Mouse (Mus musculus) neural tube, embryonic 12.5 days (tissue): ENCODE results near the gene Ndufaf2. TPM values are rescaled to one million over a fixed set of nuclear protein-coding genes. Genes with fewer than 3 reads are reported as not detected.

ENCODE experiments used
- ATAC-seq: fragments of 200-750 bp; cut with Nextera tagmentation; 2 replicates; pipeline ENCODE4 v1.8.0; 2017; ENCODE audit warnings: low read depth, mild to moderate bottlenecking, moderate TSS enrichment, moderate library complexity; ENCODE audit not compliant: low FRiP score
- H3K27ac ChIP-seq: fragments of 300-500 bp; sonication (generic); 2 replicates; pipeline ENCODE4 v1.5.1; 2016
- H3K27me3 ChIP-seq: fragments of 300-500 bp; sonication (generic); replicated peaks from 2 replicates; pipeline ENCODE4 v1.6.1; 2016; ENCODE audit warnings: mild to moderate bottlenecking
- H3K36me3 ChIP-seq: fragments of 300-500 bp; sonication (generic); 2 replicates; pipeline ENCODE4 v1.6.1; 2016; ENCODE audit warnings: mild to moderate bottlenecking
- H3K4me1 ChIP-seq: fragments of 300-500 bp; sonication (generic); 2 replicates; pipeline ENCODE4 v1.6.1; 2016
- H3K4me2 ChIP-seq: fragments of 300-500 bp; sonication (generic); replicated peaks from 2 replicates; pipeline ENCODE4 v1.6.1; 2016; ENCODE audit warnings: mild to moderate bottlenecking
- H3K4me3 ChIP-seq: fragments of 300-500 bp; sonication (generic); 2 replicates; pipeline ENCODE4 v1.5.1; 2016
- H3K9ac ChIP-seq: fragments of 300-500 bp; sonication (generic); 2 replicates; pipeline ENCODE4 v1.6.1; 2016; ENCODE audit warnings: mild to moderate bottlenecking
- H3K9me3 ChIP-seq: fragments of 300-500 bp; sonication (generic); 2 replicates; pipeline ENCODE4 v1.6.1; 2016; ENCODE audit warnings: mild to moderate bottlenecking
- WGBS: fragments of 180-500 bp; shearing (Covaris S2); methylation state at CpG from one replicate; pipeline ENCODE4 v1.1.7; 2016; 5-methylcytosine and 5-hydroxymethylcytosine counted together
- polyA plus RNA-seq: library from polyadenylated mRNA; unstranded; fragments of >200 nt; fragmentation: Nextera tagmentation; extraction: Ambion mirVana; gene quantifications from 2 replicates; pipeline ENCODE4 v1.2.1, GENCODE M21; 2016

The Ndufaf2 gene
- polyA plus RNA-seq, 1 experiment from 2014 or later: 79.0 TPM

DNA sequence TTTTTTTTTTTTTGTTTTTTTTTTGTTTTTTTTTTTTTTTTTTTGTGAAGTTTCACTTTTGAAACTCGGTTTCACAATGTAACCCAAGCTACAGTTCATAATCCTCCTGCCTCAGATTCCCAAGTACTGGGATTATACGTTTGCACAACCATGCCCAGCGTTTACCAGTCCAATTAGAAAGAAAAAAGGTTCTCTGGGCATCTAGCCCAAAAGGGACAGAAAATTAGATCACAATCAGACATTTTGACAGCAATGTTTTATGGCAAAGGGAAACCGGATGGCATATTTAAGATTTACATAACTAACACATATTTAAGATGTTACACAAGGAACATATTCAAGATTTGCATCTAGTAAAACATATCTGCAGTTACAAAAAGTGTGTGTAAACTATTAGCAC lies 150.6 kb downstream of the Ndufaf2 start:
- 0 out of 2 replicates have a peak, but pooled peaks cover 4% of the 10 kb centered on the region for H3K9me3 ChIP-seq
- ATAC-seq: no peak
- no peaks in the 10 kb centered on the region for H3K27me3 ChIP-seq
- no peak overlapping the region for H3K9ac ChIP-seq
- 88% methylated on average over 4 of the region's 4 CpGs for WGBS
- no peak overlapping the region for H3K4me3 ChIP-seq
- no peaks in the 10 kb centered on the region for H3K4me1 ChIP-seq
- H3K4me2 ChIP-seq: no peak overlapping the region
- no peak overlapping the region for H3K27ac ChIP-seq
- H3K36me3 ChIP-seq: no peaks in the 10 kb centered on the region

DNA sequence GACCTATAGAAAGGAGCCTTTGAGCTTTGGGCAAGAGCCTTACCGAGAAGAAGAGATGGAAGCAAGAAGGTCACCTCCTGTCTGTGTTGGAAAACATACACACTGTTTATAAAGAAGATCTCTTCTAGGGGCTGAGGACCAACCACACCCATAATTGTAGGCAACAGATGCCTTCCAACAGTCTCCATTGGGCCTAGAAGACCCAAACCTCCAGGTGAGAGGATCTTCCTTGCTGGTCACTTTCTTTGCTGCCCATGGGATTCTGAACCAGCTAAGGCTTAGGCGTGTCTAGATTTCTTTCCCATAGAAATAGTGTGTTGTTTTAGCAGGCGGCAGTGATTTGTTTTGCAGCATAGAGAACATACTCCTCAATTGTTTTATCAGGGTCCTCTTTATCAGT lies 162.1 kb downstream of the Ndufaf2 start:
- H3K4me3 ChIP-seq: no peak overlapping the region
- H3K9me3 ChIP-seq: no peaks in the 10 kb centered on the region
- H3K36me3 ChIP-seq: no peaks in the 10 kb centered on the region
- H3K4me1 ChIP-seq: no peaks in the 10 kb centered on the region
- 93% methylated on average over 3 of the region's 3 CpGs for WGBS
- H3K9ac ChIP-seq: no peak overlapping the region
- H3K4me2 ChIP-seq: no peak overlapping the region
- no peak overlapping the region for H3K27ac ChIP-seq
- ATAC-seq: no peak
- no peaks in the 10 kb centered on the region for H3K27me3 ChIP-seq

GRCm38 (mm10) chr13:107995211-107995610 lies 163.2 kb downstream of the Ndufaf2 start:
- Histone ChIP-seq H3K9ac (no peak overlapping the region), H3K27me3 (no peaks in the 10 kb centered on the region), H3K27ac (no peak overlapping the region), H3K9me3 (no peaks in the 10 kb centered on the region), H3K4me3 (no peak overlapping the region), H3K4me1 (no peaks in the 10 kb centered on the region), H3K4me2 (no peak overlapping the region), H3K36me3 (no peaks in the 10 kb centered on the region)
- 74% methylated on average over 7 of the region's 7 CpGs for WGBS
- ATAC-seq: no peak

- H3K9ac ChIP-seq: no peak overlapping the region
- H3K27me3 ChIP-seq: no peaks in the 10 kb centered on the region
- H3K4me1 ChIP-seq: no peaks in the 10 kb centered on the region
- H3K27ac ChIP-seq: no peak overlapping the region
- H3K36me3 ChIP-seq: no peaks in the 10 kb centered on the region
- H3K4me3 ChIP-seq: no peak overlapping the region
- H3K4me2 ChIP-seq: no peak overlapping the region
- 86% methylated on average over 1 of the region's 1 CpGs for WGBS
- ATAC-seq: no peak
- H3K9me3 ChIP-seq: no peaks in the 10 kb centered on the region
These were observed 165.8 kb downstream of the Ndufaf2 start for GRCm38 (mm10) chr13:107992573-107992972.

- H3K27ac ChIP-seq: no peak overlapping the region
- no peak overlapping the region for H3K4me3 ChIP-seq
- WGBS: 80% methylated on average over 5 of the region's 5 CpGs
- no peaks in the 10 kb centered on the region for H3K36me3 ChIP-seq
- no peak overlapping the region for H3K4me2 ChIP-seq
- no peak for ATAC-seq
- no peaks in the 10 kb centered on the region for H3K9me3 ChIP-seq
- no peaks in the 10 kb centered on the region for H3K27me3 ChIP-seq
- H3K4me1 ChIP-seq: no peaks in the 10 kb centered on the region
- no peak overlapping the region for H3K9ac ChIP-seq
These were observed 173.8 kb downstream of the Ndufaf2 start for GRCm38 (mm10) chr13:107984641-107985040.

GRCm38 (mm10) chr13:107984186-107984585 lies 174.2 kb downstream of the Ndufaf2 start:
- Histone ChIP-seq H3K9ac (no peak overlapping the region), H3K27me3 (no peaks in the 10 kb centered on the region), H3K4me1 (no peaks in the 10 kb centered on the region), H3K27ac (no peak overlapping the region), H3K4me3 (no peak overlapping the region), H3K36me3 (no peaks in the 10 kb centered on the region), H3K4me2 (no peak overlapping the region), H3K9me3 (no peaks in the 10 kb centered on the region)
- 86% methylated on average over 5 of the region's 5 CpGs for WGBS
- no peak for ATAC-seq

DNA sequence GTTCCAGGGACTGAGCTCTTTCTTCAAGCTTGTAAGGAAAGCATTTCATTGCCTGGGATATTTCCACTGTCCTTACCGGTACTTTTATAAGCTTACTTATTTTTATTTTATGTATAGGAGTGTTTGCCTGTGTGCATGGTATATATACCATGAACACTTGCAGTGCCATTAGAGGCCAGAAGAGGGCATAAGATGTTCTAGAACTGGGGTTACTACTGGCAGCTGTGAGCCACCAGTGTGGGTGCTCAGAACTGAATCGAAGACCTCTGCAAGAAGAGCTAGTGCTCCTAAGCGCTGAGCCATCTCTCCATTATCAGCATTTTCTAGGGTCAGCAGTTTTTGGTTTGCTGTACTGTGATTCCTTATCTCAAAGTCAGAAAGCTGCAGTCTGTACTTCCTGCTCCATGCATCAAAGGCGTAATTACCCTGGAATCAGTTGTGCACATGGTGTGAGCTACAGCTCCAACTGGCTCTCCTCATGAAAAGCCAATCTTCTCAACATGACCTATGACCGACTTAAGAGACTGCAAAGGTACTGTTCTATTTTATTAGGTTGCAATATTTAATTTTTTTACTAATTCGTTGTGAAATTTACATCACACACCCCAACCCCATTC lies 175.1 kb downstream of the Ndufaf2 start:
- no peak overlapping the region for H3K4me3 ChIP-seq
- no peak for ATAC-seq
- H3K9ac ChIP-seq: no peak overlapping the region
- no peaks in the 10 kb centered on the region for H3K36me3 ChIP-seq
- H3K9me3 ChIP-seq: no peaks in the 10 kb centered on the region
- 95% methylated on average over 6 of the region's 6 CpGs for WGBS
- no peaks in the 10 kb centered on the region for H3K27me3 ChIP-seq
- no peak overlapping the region for H3K4me2 ChIP-seq
- H3K4me1 ChIP-seq: no peaks in the 10 kb centered on the region
- no peak overlapping the region for H3K27ac ChIP-seq

GRCm38 (mm10) chr13:107979461-107979860 lies 179.0 kb downstream of the Ndufaf2 start:
- H3K9ac ChIP-seq: no peak overlapping the region
- H3K9me3 ChIP-seq: no peaks in the 10 kb centered on the region
- no peaks in the 10 kb centered on the region for H3K4me1 ChIP-seq
- H3K4me3 ChIP-seq: no peak overlapping the region
- no peaks in the 10 kb centered on the region for H3K36me3 ChIP-seq
- no peaks in the 10 kb centered on the region for H3K27me3 ChIP-seq
- no peak for ATAC-seq
- no peak overlapping the region for H3K27ac ChIP-seq
- WGBS: 97% methylated on average over 6 of the region's 6 CpGs
- H3K4me2 ChIP-seq: no peak overlapping the region

GRCm38 (mm10) chr13:107976886-107977656 lies 181.4 kb downstream of the Ndufaf2 start:
- no peaks in the 10 kb centered on the region for H3K36me3 ChIP-seq
- no peaks in the 10 kb centered on the region for H3K27me3 ChIP-seq

GRCm38 (mm10) chr13:107972451-107972850 lies 186.0 kb downstream of the Ndufaf2 start:
- Histone ChIP-seq H3K27me3 (no peaks in the 10 kb centered on the region), H3K9me3 (no peaks in the 10 kb centered on the region), H3K36me3 (no peaks in the 10 kb centered on the region), H3K4me3 (no peak overlapping the region), H3K9ac (no peak overlapping the region), H3K27ac (no peak overlapping the region), H3K4me2 (no peak overlapping the region), H3K4me1 (peaks cover 8% of the 10 kb centered on the region; the same call in 1 of the 2 replicates)
- ATAC-seq: no peak
- 93% methylated on average over 4 of the region's 4 CpGs for WGBS

More at GRCm38 (mm10) chr13:107976886-107977656, 181.4 kb downstream of the Ndufaf2 start:
- H3K27ac ChIP-seq: no peak overlapping the region
- no peak overlapping the region for H3K4me2 ChIP-seq
- H3K4me3 ChIP-seq: no peak overlapping the region
- no peaks in the 10 kb centered on the region for H3K9me3 ChIP-seq
- H3K9ac ChIP-seq: no peak overlapping the region
- WGBS: 89% methylated on average over 16 of the region's 16 CpGs
- no peak for ATAC-seq
- no peaks in the 10 kb centered on the region for H3K4me1 ChIP-seq

DNA sequence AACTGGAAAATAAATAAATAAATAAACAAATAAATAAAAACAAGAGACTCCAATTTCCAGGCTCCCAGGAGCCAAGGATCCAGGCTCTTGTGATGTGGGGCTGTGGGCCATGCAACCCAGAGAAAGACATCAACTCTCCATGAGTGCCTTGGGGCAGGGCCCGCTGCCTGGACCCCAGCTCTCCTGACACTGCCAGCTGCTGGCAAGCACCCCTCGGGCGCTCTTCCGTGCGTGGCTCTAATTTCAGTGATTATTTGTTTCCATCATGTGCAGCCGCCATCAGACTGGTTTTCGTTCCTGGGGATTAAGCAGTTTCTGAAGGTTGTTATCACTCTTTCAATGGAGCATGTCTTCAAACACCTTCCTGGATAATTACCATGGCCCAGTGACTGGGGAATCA lies 186.6 kb downstream of the Ndufaf2 start:
- Histone ChIP-seq H3K4me2 (no peak overlapping the region), H3K9ac (no peak overlapping the region), H3K27ac (no peak overlapping the region), H3K9me3 (no peaks in the 10 kb centered on the region), H3K36me3 (no peaks in the 10 kb centered on the region), H3K27me3 (no peaks in the 10 kb centered on the region), H3K4me3 (no peak overlapping the region), H3K4me1 (peaks cover 8% of the 10 kb centered on the region; the same call in 1 of the 2 replicates)
- WGBS: 71% methylated on average over 7 of the region's 7 CpGs
- ATAC-seq: no peak

- Histone ChIP-seq H3K4me1 (peaks cover 8% of the 10 kb centered on the region; the same call in 1 of the 2 replicates), H3K36me3 (no peaks in the 10 kb centered on the region), H3K9me3 (no peaks in the 10 kb centered on the region), H3K9ac (no peak overlapping the region), H3K4me3 (no peak overlapping the region), H3K27me3 (no peaks in the 10 kb centered on the region), H3K27ac (no peak overlapping the region), H3K4me2 (no peak overlapping the region)
- 71% methylated on average over 11 of the region's 11 CpGs for WGBS
- ATAC-seq: 0 out of 2 replicates have a peak, but pooled peaks have one; percentile 13
These were observed 187.8 kb downstream of the Ndufaf2 start for GRCm38 (mm10) chr13:107970422-107971142.
